Mouse (Mus musculus) limb, embryonic 15.5 days (tissue): Measurements from ENCODE around the gene Dock2. TPM values are rescaled to one million over a fixed set of nuclear protein-coding genes. Genes with fewer than 3 reads are reported as not detected.

Experiments
- ATAC-seq: fragments of 200-750 bp; cut with Nextera tagmentation; 2 replicates; pipeline ENCODE4 v1.8.0; 2017; ENCODE audit warnings: low read depth, moderate TSS enrichment; ENCODE audit not compliant: insufficient number of reproducible peaks, low FRiP score, low TSS enrichment
- H3K27ac ChIP-seq: fragments of 300-500 bp; sonication (generic); 2 replicates; pipeline ENCODE4 v1.5.1; 2015; ENCODE audit warnings: moderate library complexity, mild to moderate bottlenecking, inconsistent platforms
- H3K27me3 ChIP-seq: fragments of 300-500 bp; sonication (generic); 2 replicates; pipeline ENCODE4 v1.6.1; 2015; ENCODE audit warnings: inconsistent platforms
- H3K36me3 ChIP-seq: fragments of 300-500 bp; sonication (generic); 2 replicates; pipeline ENCODE4 v1.6.1; 2015; ENCODE audit warnings: inconsistent platforms
- H3K4me1 ChIP-seq: fragments of 300-500 bp; sonication (generic); 2 replicates; pipeline ENCODE4 v1.6.1; 2015; ENCODE audit warnings: inconsistent platforms
- H3K4me2 ChIP-seq: fragments of 300-500 bp; sonication (generic); 2 replicates; pipeline ENCODE4 v1.6.1; 2015; ENCODE audit warnings: mild to moderate bottlenecking, inconsistent platforms
- H3K4me3 ChIP-seq: fragments of 300-500 bp; sonication (generic); 2 replicates; pipeline ENCODE4 v1.5.1; 2015; ENCODE audit warnings: mild to moderate bottlenecking, inconsistent platforms
- H3K9ac ChIP-seq: fragments of 300-500 bp; sonication (generic); 2 replicates; pipeline ENCODE4 v1.6.1; 2015; ENCODE audit warnings: inconsistent platforms
- H3K9me3 ChIP-seq: fragments of 300-500 bp; sonication (generic); 2 replicates; pipeline ENCODE4 v1.6.1; 2016; ENCODE audit warnings: inconsistent platforms
- WGBS: fragments of 180-500 bp; shearing (Covaris S2); methylation state at CpG from one replicate; pipeline ENCODE4 v1.1.7; 2015; 5-methylcytosine and 5-hydroxymethylcytosine counted together
- polyA plus RNA-seq: library from polyadenylated mRNA; unstranded; fragments of >200 nt; fragmentation: Nextera tagmentation; extraction: Ambion mirVana; gene quantifications from 2 replicates; pipeline ENCODE4 v1.2.1, GENCODE M21; 2015

Dock2 gene
- polyA plus RNA-seq, 1 experiment from 2014 or later: 2.6 TPM

DNA sequence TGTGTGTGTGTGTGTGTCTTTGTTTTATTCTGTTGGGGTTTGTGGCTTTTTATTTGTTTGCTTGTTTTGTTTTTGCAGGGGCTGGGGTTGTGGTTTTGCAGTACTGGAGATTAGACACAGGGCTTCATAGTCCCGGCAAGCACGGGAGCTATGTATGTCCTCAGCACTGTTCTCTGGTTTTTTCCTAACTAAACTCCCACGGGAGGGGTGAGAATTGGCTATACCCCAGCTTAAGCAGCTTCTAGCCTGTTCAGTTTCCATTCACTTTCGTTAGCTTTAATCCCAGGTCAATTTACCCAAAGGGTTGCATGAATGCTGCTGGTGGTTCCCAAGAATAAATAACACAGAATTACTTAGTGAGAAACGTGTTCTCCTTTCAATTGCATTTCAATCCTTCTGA, 376.8 kb downstream of the Dock2 start:
- H3K27me3 ChIP-seq: no peaks in the 10 kb centered on the region
- no peak overlapping the region for H3K27ac ChIP-seq
- WGBS: 46% methylated on average over 5 of the region's 5 CpGs
- H3K4me1 ChIP-seq: no peaks in the 10 kb centered on the region
- H3K9me3 ChIP-seq: no peaks in the 10 kb centered on the region
- no peaks in the 10 kb centered on the region for H3K36me3 ChIP-seq
- H3K4me3 ChIP-seq: no peak overlapping the region
- H3K9ac ChIP-seq: no peak overlapping the region
- no peak for ATAC-seq
- H3K4me2 ChIP-seq: no peak overlapping the region

DNA sequence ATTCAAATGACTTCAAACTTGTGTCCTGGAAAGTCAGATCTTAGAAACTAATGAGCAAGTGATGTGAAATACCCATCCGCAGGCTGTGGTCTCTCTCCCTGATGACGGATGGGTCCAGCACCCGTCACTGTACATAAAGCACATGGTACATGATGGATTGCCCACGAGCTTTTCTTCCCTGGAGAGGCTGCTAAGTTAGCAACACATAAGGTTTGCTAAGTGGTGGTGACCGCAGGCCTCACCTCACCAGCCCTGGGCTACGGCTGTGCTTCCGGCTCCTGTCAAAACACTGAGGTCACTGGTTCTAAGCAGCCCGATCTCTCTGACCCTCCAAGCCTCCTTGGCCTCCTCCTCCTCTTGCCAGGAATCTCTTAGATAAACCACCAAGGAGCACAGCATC, 377.4 kb downstream of the Dock2 start:
- no peaks in the 10 kb centered on the region for H3K36me3 ChIP-seq
- H3K4me2 ChIP-seq: no peak overlapping the region
- H3K4me3 ChIP-seq: no peak overlapping the region
- WGBS: 64% methylated on average over 8 of the region's 8 CpGs
- ATAC-seq: no peak
- H3K27me3 ChIP-seq: no peaks in the 10 kb centered on the region
- no peak overlapping the region for H3K27ac ChIP-seq
- H3K9me3 ChIP-seq: no peaks in the 10 kb centered on the region
- no peaks in the 10 kb centered on the region for H3K4me1 ChIP-seq
- H3K9ac ChIP-seq: no peak overlapping the region

DNA sequence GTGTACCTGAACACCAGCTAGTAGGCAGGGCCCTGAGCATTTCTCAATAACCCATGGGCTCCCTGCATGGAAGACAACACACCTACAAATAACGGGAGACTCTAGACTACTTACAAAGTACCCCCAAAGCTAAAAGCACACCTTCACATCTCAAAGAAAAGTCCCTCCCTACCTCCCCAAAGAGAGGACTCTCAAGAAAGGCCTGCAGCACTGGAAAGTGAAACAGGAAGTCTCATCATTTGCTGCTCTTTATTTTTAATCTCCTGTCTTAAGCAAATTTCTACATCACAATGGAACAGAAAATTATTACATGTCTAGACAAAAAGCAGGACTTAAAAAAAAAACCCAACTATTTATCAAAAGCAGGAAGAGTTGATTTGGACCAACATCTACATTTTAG, 378.4 kb downstream of the Dock2 start:
- H3K4me2 ChIP-seq: no peak overlapping the region
- no peak for ATAC-seq
- H3K9me3 ChIP-seq: no peaks in the 10 kb centered on the region
- no peaks in the 10 kb centered on the region for H3K27me3 ChIP-seq
- H3K9ac ChIP-seq: no peak overlapping the region
- H3K4me3 ChIP-seq: no peak overlapping the region
- no peak overlapping the region for H3K27ac ChIP-seq
- no peaks in the 10 kb centered on the region for H3K4me1 ChIP-seq
- WGBS: 83% methylated on average over 1 of the region's 1 CpGs
- H3K36me3 ChIP-seq: no peaks in the 10 kb centered on the region

DNA sequence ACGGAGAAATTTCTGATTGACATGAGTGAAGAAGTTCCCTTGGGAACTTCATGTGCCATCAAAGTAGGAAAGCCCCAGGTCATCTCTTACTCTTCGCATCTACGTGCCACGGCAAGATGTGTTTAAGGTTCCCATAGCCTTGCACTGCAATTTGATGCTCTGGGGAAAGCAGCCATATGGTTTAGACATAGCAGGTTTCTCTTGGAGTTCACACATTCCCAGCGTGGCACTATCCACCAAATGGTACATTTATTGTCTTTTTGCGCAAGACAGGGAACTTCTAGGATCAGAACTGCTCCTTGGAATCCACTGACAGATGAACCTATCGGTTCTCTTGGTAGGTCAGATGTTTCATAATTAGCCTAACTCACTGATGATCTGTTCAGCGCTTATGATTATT, 382.3 kb downstream of the Dock2 start:
- H3K4me2 ChIP-seq: no peak overlapping the region
- ATAC-seq: no peak
- H3K4me1 ChIP-seq: no peaks in the 10 kb centered on the region
- 79% methylated on average over 8 of the region's 8 CpGs for WGBS
- no peaks in the 10 kb centered on the region for H3K36me3 ChIP-seq
- H3K9ac ChIP-seq: no peak overlapping the region
- no peak overlapping the region for H3K4me3 ChIP-seq
- no peak overlapping the region for H3K27ac ChIP-seq
- no peaks in the 10 kb centered on the region for H3K9me3 ChIP-seq
- no peaks in the 10 kb centered on the region for H3K27me3 ChIP-seq

DNA sequence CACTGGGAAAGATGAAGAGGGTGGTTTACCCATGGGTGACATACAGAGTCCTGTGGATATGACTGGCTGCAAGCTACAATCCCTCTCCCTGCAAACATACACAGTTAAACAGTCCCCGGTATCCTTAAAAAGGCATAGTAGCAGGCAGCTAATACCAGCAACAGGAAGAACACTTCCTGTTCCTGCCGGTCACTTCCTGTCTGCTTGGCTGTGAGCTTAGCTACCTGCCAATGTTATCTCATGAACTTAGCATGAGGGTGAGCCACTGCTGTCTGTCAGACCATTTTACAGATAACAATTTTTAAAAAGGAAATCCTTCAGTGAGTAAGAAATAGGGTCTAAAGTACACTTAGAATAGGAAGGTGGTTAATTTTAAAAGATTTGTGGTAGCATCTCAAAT, 385.1 kb downstream of the Dock2 start:
- Histone ChIP-seq H3K27ac (no peak overlapping the region), H3K36me3 (no peaks in the 10 kb centered on the region), H3K4me3 (no peak overlapping the region), H3K4me1 (no peaks in the 10 kb centered on the region), H3K27me3 (no peaks in the 10 kb centered on the region), H3K4me2 (no peak overlapping the region), H3K9me3 (no peaks in the 10 kb centered on the region), H3K9ac (no peak overlapping the region)
- WGBS: 80% methylated on average over 2 of the region's 2 CpGs
- no peak for ATAC-seq

DNA sequence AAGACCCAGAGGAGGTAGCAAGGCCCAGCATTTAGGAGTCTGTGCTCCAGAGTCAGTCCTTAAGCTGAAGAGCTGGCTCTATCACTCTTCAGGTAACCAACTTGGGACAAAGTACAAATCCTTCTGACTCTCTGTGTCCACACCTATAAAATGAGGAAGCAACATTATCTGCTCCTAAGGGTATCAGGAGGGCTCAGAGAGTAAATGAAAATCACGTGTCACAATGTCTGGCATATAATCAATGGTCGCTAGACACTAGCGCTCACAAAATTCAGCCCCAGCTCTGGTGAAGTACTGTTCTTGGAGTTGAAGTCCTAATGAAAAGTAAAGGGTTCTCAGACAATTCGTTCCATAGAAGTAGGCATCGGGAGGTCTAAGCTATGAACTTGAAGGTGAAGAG, 386.0 kb downstream of the Dock2 start:
- no peaks in the 10 kb centered on the region for H3K36me3 ChIP-seq
- no peak overlapping the region for H3K4me3 ChIP-seq
- no peak overlapping the region for H3K27ac ChIP-seq
- WGBS: 90% methylated on average over 5 of the region's 5 CpGs
- H3K9ac ChIP-seq: no peak overlapping the region
- H3K27me3 ChIP-seq: no peaks in the 10 kb centered on the region
- H3K9me3 ChIP-seq: no peaks in the 10 kb centered on the region
- no peaks in the 10 kb centered on the region for H3K4me1 ChIP-seq
- H3K4me2 ChIP-seq: no peak overlapping the region
- no peak for ATAC-seq

DNA sequence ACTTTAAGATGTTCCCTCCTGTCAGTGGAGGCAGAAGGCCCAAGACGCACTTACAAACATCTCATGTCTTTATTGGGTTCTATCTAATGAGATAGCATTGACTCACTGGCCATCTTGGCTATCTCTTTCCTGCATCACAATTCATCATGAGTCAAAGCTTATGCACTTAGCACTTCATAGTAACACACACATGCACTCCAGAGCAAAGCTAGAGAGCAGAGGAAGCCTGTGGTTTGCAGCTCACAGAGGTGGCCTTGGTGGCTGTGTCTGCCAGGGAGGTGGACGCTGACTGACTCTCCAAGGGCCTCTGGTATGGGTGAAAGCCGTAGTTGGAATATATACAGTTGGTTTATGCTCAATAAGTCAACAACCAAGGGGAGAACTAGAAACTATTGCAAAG, 387.9 kb downstream of the Dock2 start:
- H3K9me3 ChIP-seq: no peaks in the 10 kb centered on the region
- 69% methylated on average over 3 of the region's 3 CpGs for WGBS
- H3K9ac ChIP-seq: no peak overlapping the region
- H3K4me1 ChIP-seq: no peaks in the 10 kb centered on the region
- no peaks in the 10 kb centered on the region for H3K27me3 ChIP-seq
- no peak overlapping the region for H3K4me3 ChIP-seq
- H3K36me3 ChIP-seq: no peaks in the 10 kb centered on the region
- H3K27ac ChIP-seq: no peak overlapping the region
- ATAC-seq: no peak
- no peak overlapping the region for H3K4me2 ChIP-seq

DNA sequence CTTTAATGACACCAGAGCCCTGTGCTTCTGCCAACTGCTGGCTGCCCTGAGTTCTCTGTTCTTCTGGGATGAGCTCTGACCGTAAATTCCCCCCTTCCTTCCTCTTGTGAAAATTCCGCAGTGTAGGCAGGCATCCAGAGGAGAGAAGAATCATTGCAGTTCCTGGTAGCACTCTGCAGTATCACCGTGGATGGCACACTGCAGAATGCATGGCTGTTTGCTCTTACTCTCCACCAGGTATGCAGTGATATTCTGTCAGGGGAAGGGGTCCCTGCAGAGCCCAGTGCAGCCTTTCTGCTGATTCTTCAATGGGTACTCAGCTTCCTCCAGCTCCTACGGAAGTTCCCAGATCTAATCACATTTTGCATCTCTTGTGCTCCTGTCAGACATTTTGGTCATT, 391.6 kb downstream of the Dock2 start:
- no peak for ATAC-seq
- Histone ChIP-seq H3K9ac (no peak overlapping the region), H3K4me3 (no peak overlapping the region), H3K27me3 (no peaks in the 10 kb centered on the region), H3K4me2 (no peak overlapping the region), H3K4me1 (no peaks in the 10 kb centered on the region), H3K9me3 (no peaks in the 10 kb centered on the region), H3K27ac (no peak overlapping the region), H3K36me3 (no peaks in the 10 kb centered on the region)
- 42% methylated on average over 4 of the region's 4 CpGs for WGBS

DNA sequence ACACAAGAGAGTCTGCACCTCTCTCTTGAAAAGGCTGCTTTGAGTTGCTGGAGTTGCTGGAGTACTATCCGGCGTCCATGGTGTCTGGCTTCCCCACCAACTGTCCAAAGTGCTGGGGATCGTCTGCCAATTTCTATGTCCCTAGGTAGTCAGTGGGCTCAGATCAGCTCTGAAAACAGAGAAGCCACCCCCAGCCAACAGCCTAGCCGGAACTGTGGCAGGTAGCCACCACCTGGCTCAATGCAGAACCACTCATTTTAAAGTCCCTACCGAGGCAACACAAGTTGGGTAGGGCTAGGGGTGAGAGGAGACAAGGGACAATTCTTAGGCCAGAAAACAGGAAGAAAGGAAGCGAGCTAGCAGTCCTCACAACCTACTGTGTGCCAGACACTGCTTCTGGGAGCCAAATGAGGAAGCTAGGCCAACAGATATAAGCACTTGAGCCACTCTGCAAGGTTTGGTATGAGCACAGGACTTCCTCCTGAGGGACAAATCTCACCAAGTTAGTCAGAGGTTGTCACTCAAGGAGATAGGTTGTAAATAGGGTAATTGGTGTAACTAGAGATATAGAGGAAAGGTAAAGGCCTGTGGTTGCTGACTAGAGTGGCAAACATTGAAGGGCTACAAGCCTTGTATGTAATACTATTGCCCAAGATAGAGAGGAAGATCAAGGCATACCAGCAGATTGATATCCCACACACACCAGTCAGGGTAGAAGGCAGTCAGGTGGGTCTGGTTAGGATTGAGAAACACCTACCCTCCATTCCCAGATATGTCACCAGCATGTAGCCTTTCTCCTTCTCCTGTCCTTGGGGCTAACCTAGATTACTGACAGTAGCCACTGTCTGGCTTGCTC, 394.2 kb downstream of the Dock2 start:
- no peak overlapping the region for H3K4me3 ChIP-seq
- WGBS: 77% methylated on average over 6 of the region's 6 CpGs
- H3K9me3 ChIP-seq: no peaks in the 10 kb centered on the region
- H3K27me3 ChIP-seq: no peaks in the 10 kb centered on the region
- H3K36me3 ChIP-seq: no peaks in the 10 kb centered on the region
- no peak for ATAC-seq
- no peak overlapping the region for H3K9ac ChIP-seq
- H3K4me2 ChIP-seq: no peak overlapping the region
- H3K27ac ChIP-seq: no peak overlapping the region
- H3K4me1 ChIP-seq: no peaks in the 10 kb centered on the region

DNA sequence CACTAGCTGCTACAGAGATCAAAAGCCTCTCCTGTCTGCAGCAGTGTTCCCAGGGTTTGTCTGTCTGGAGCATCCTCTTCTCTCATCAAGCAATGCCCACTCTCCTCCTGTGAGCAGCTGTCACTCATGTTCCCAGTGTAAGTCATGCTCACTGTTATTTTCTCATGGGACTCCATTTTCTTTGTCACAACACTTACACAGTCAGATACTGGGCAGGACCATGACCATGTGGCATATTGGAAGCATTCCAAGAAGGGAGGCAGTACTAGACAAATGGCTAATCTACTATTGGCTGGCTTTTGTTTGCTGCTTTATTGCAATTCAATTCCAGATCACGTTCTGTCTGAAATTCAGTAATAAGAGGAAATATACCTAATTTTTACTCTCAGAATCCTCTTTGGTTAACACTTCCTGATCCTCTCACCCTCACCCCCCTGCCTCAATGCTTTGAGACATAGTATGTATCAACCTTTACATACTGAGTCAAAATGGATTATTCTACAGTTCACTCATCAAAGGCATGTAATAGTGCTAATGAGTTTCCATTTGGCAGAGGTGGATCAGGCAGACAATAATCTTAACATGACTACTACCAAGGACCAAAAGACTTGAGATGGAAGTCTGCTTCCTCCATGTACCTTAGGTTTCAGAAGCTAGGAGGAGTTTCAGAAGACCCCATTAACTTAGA, 398.5 kb downstream of the Dock2 start:
- H3K36me3 ChIP-seq: no peaks in the 10 kb centered on the region
- no peak overlapping the region for H3K9ac ChIP-seq
- 39% methylated on average over 1 of the region's 1 CpGs for WGBS

DNA sequence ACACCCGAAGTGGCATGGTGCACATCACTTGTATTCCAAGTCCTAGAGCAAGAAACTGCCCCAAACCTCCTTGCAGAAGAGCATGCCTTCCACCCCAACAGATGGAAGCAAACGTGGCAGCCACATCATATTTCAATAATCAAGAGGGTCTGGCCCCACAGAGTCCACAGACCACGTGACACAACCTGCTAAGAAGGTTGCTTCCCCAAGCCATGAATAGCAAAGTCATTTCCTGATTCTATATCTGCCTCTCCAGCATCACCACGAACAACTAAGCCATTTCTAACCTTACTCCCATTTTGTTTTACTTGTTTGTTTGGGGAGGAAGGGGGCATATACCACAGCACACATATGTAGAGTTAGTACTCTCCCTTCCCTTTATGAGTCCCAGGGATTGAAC, 399.5 kb downstream of the Dock2 start:
- 67% methylated on average over 4 of the region's 4 CpGs for WGBS
- no peaks in the 10 kb centered on the region for H3K9me3 ChIP-seq
- ATAC-seq: no peak
- no peaks in the 10 kb centered on the region for H3K36me3 ChIP-seq
- H3K27ac ChIP-seq: no peak overlapping the region
- H3K4me1 ChIP-seq: no peaks in the 10 kb centered on the region
- H3K27me3 ChIP-seq: no peaks in the 10 kb centered on the region
- H3K4me3 ChIP-seq: no peak overlapping the region
- H3K9ac ChIP-seq: no peak overlapping the region
- no peak overlapping the region for H3K4me2 ChIP-seq

More for the DNA sequence above, 398.5 kb downstream of the Dock2 start:
- Histone ChIP-seq H3K4me1 (no peaks in the 10 kb centered on the region), H3K27me3 (no peaks in the 10 kb centered on the region), H3K4me2 (no peak overlapping the region), H3K4me3 (no peak overlapping the region), H3K9me3 (no peaks in the 10 kb centered on the region), H3K27ac (no peak overlapping the region)
- no peak for ATAC-seq

DNA sequence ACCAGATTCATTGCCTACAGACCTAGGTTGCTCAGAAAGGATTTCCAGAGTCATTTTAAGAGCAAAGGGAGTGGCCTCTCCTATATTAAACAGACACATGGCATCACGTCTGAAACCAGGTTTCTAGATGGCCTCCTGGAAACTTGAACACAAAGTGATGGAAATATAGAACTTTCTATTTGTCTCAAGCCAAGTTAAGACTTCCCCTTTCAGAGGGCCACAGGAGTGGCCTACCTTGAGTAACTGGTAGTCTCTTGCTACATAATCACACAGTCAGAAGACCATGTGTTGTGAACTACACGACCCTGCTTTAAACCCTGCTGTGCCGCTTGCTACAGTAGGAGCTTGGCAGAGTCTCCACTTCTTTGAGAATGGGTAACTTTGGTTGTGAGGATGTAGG, 400.2 kb downstream of the Dock2 start:
- Histone ChIP-seq H3K27me3 (no peaks in the 10 kb centered on the region), H3K4me1 (no peaks in the 10 kb centered on the region), H3K4me2 (no peak overlapping the region), H3K36me3 (no peaks in the 10 kb centered on the region), H3K9ac (no peak overlapping the region), H3K27ac (no peak overlapping the region), H3K9me3 (no peaks in the 10 kb centered on the region), H3K4me3 (no peak overlapping the region)
- WGBS: 65% methylated on average over 3 of the region's 3 CpGs
- ATAC-seq: no peak
